Mouse (Mus musculus) right cerebral cortex, postnatal 25 days (tissue): Measurements from ENCODE around the gene Tmem240.
"Not testable (repeated sequence)": the region's sequence is repeated elsewhere in the genome, so short reads cannot be mapped to it uniquely, and the experiment has no call there.

ENCODE experiments used
- DNase-seq: peaks from one replicate; pipeline ENCODE4 v3.0.0; 2022

Tmem240 gene

GRCm38 (mm10) chr4:155734350-155734941 lies at the start of gene Tmem240:
Gene Tmem240 (plus strand): TSS chr4:155734800.
- DNase-seq = peak; percentile 92

GRCm38 (mm10) chr4:155687764-155688163 lies 46.8 kb upstream of the Tmem240 start:
- DNase-seq = not testable (repeated sequence)

GRCm38 (mm10) chr4:155690571-155691375 lies 43.8 kb upstream of the Tmem240 start:
- peak; percentile 48 for DNase-seq

GRCm38 (mm10) chr4:155692421-155692820 lies 42.2 kb upstream of the Tmem240 start:
- DNase-seq = no peak

GRCm38 (mm10) chr4:155694111-155694481 lies 40.5 kb upstream of the Tmem240 start, which contains the start of gene Fndc10:
Gene Fndc10 (plus strand): TSS chr4:155694342.
- DNase-seq = peak; percentile 79

- DNase-seq = peak; percentile 87
Measured at GRCm38 (mm10) chr4:155694482-155695401, 39.9 kb upstream of the Tmem240 start.

- no peak for DNase-seq
Measured at GRCm38 (mm10) chr4:155695531-155696062, 39.0 kb upstream of the Tmem240 start.

GRCm38 (mm10) chr4:155696261-155697255 lies 38.0 kb upstream of the Tmem240 start:
- no peak for DNase-seq

GRCm38 (mm10) chr4:155700425-155700824 lies 34.2 kb upstream of the Tmem240 start:
- no peak for DNase-seq

GRCm38 (mm10) chr4:155703425-155703929 lies 31.1 kb upstream of the Tmem240 start:
- DNase-seq = no peak

- DNase-seq = peak; percentile 96
Measured at GRCm38 (mm10) chr4:155704721-155705591, 29.6 kb upstream of the Tmem240 start, which contains the start of gene Ssu72. Gene Ssu72 (plus strand): TSS chr4:155704800.

GRCm38 (mm10) chr4:155705592-155705929 lies 29.0 kb upstream of the Tmem240 start:
- no peak for DNase-seq

GRCm38 (mm10) chr4:155708582-155708981 lies 26.0 kb upstream of the Tmem240 start:
- no peak for DNase-seq

GRCm38 (mm10) chr4:155708988-155709387 lies 25.6 kb upstream of the Tmem240 start:
- no peak for DNase-seq

GRCm38 (mm10) chr4:155710521-155711252 lies 23.9 kb upstream of the Tmem240 start:
- DNase-seq = no peak

- no peak for DNase-seq
Measured at GRCm38 (mm10) chr4:155721668-155722083, 12.9 kb upstream of the Tmem240 start.

GRCm38 (mm10) chr4:155727993-155728392 lies 6.6 kb upstream of the Tmem240 start:
- DNase-seq = no peak

GRCm38 (mm10) chr4:155733267-155733666 lies 1.3 kb upstream of the Tmem240 start:
- DNase-seq = no peak

- peak; percentile 51 for DNase-seq
Measured at GRCm38 (mm10) chr4:155734951-155735702, 527 bp downstream of the Tmem240 start.
